Mouse (Mus musculus) olfactory bulb, adult 2 months (tissue): ENCODE results near the gene Map6.

Experiments used
- CTCF ChIP-seq: fragments of 200-500 bp; IDR thresholded peaks from 2 replicates; pipeline ENCODE4 v1.5.1; 2012; ENCODE audit warnings: low read depth, mild to moderate bottlenecking, low read length, moderate library complexity; ENCODE audit not compliant: insufficient read depth
- POLR2A ChIP-seq: fragments of 200-500 bp; IDR thresholded peaks from 2 replicates; pipeline ENCODE4 v1.6.1; 2012; ENCODE audit warnings: mild to moderate bottlenecking, low read depth, low read length, moderate library complexity; ENCODE audit not compliant: insufficient read depth

DNA sequence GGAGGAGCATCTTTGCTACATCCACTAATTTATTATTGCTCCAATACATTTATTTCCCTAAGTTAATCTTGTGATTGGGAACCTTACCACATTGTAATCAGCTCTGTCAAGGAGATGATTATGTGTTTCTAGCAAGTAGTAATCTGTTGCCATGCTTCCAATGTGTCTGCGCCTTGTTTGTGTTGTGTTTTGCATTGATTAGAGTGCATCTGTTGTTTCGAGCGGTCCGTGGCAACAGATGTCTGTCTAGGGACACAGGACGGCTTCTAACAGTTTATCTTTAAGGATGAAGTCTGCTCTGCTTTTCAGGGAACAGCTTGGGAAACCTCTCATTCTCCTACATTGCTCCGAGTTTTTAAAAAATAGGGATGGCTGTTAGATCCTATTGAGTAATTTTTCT, 7.9 kb downstream of the Map6 start:
- TF ChIP-seq CTCF (no peak), POLR2A (no peak)
